Mouse (Mus musculus) limb, embryonic 10.5 days (tissue): ENCODE data around the gene Pde10a. TPM values are rescaled to one million over a fixed set of nuclear protein-coding genes. Genes with fewer than 3 reads are reported as not detected.
"Not testable (repeated sequence)": the region's sequence is repeated elsewhere in the genome, so short reads cannot be mapped to it uniquely, and the experiment has no call there.

ENCODE experiments used
- DNase-seq: peaks from one replicate; pipeline ENCODE4 v3.0.0-alpha.2; 2017; ENCODE audit warnings: low spot score
- H3K27ac ChIP-seq: fragments of 300-500 bp; sonication (generic); 2 replicates; pipeline ENCODE4 v1.5.1; 2016; ENCODE audit warnings: mild to moderate bottlenecking
- H3K27me3 ChIP-seq: fragments of 300-500 bp; sonication (generic); 2 replicates; pipeline ENCODE4 v1.6.1; 2016; ENCODE audit warnings: low read depth, mild to moderate bottlenecking; ENCODE audit not compliant: poor library complexity, severe bottlenecking
- H3K36me3 ChIP-seq: fragments of 300-500 bp; sonication (generic); 2 replicates; pipeline ENCODE4 v1.6.1; 2016; ENCODE audit warnings: mild to moderate bottlenecking, moderate library complexity
- H3K4me1 ChIP-seq: fragments of 300-500 bp; sonication (generic); 2 replicates; pipeline ENCODE4 v1.6.1; 2016
- H3K4me3 ChIP-seq: fragments of 300-500 bp; sonication (generic); 2 replicates; pipeline ENCODE4 v1.5.1; 2016; ENCODE audit warnings: mild to moderate bottlenecking, moderate library complexity
- H3K9me3 ChIP-seq: fragments of 300-500 bp; sonication (generic); replicated peaks from 2 replicates; pipeline ENCODE4 v1.6.1; 2016; ENCODE audit warnings: mild to moderate bottlenecking
- WGBS: fragments of 180-500 bp; shearing (Covaris S2); methylation state at CpG from one replicate; pipeline ENCODE4 v1.1.7; 2016; 5-methylcytosine and 5-hydroxymethylcytosine counted together
- polyA plus RNA-seq: library from polyadenylated mRNA; unstranded; fragments of >200 nt; fragmentation: Nextera tagmentation; extraction: Ambion mirVana; gene quantifications from 2 replicates; pipeline ENCODE4 v1.2.1, GENCODE M21; 2016

Pde10a gene
- polyA plus RNA-seq, 1 experiment from 2014 or later, result 1.6 TPM

DNA sequence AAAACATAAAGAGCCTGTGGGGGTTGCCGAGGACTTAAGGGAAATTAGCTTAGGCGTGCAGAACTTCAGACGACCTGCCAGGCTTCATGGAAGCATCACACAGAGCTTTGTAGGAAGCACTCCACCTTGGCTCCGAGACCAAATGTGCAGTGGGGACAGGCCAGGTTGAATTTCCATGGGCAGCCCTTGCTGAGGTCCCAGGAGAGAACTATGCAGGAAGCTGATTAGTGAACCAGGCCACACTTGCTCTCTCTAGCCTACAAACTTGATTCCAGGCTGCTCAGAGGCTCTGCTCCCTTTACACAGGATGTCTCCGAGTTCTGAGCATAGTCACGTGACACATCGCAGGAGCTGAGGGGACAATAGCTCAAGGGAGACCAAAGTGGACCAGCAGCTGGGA lies 175.9 kb downstream of the Pde10a start:
- no peaks in the 10 kb centered on the region for H3K27me3 ChIP-seq

DNA sequence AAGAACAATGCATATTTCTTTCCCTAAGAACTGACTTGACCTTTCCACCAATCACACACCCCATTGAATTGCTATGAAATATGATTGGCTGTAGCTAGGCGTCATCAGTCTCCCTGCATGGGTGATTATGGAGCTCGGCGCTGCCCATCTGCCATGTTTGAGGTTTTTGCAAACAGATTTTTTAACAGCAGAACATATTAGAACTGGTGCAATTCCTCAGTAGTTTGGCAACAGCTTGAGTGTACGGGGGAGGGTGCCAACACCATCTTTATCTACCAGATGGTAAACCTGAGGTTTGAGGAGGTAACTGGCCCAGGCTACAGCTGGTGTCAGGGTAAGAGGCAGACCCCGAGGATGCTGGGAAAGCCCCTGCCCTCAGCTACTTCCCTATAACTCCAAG lies 177.3 kb downstream of the Pde10a start:
- DNase-seq, result no peak
- 92% methylated on average over 5 of the region's 5 CpGs for WGBS
- H3K27me3 ChIP-seq, result no peaks in the 10 kb centered on the region

More for the DNA sequence above, 175.9 kb downstream of the Pde10a start:
- Histone ChIP-seq H3K9me3 (no peaks in the 10 kb centered on the region), H3K4me1 (peaks cover 5% of the 10 kb centered on the region; the same call in 1 of the 2 replicates), H3K4me3 (no peak overlapping the region), H3K36me3 (no peaks in the 10 kb centered on the region), H3K27ac (0 out of 2 replicates have a peak overlapping the region, but pooled peaks have one; percentile 36)
- no peak for DNase-seq
- 76% methylated on average over 7 of the region's 7 CpGs for WGBS

DNA sequence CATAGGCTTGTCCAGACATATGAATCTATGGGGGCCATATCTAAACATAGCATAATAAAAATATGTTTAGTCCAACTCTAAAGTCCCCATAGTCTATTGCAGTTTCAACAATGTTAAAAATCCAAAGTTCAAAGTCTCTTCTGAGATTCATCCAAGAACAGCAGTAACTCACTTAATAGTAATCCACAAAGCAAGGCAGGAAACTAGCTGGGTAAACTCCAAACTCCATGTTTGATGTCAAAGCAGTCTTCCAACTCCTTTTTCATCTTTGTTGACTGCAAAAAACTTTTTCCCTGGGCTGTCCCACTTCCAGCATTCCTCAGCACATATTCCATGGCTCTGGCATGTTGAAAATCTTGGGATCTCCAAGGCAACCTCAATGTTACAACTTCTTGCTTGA lies 182.8 kb downstream of the Pde10a start:
- no peak overlapping the region for H3K4me3 ChIP-seq
- H3K4me1 ChIP-seq, result peaks cover 10% of the 10 kb centered on the region
- DNase-seq, result no peak
- H3K36me3 ChIP-seq, result no peaks in the 10 kb centered on the region
- no peak overlapping the region for H3K27ac ChIP-seq
- H3K27me3 ChIP-seq, result no peaks in the 10 kb centered on the region
- H3K9me3 ChIP-seq, result no peaks in the 10 kb centered on the region

More for the DNA sequence above, 177.3 kb downstream of the Pde10a start:
- Histone ChIP-seq H3K4me3 (no peak overlapping the region), H3K36me3 (no peaks in the 10 kb centered on the region), H3K9me3 (no peaks in the 10 kb centered on the region), H3K4me1 (peaks cover 5% of the 10 kb centered on the region; the same call in 1 of the 2 replicates), H3K27ac (no peak overlapping the region)

DNA sequence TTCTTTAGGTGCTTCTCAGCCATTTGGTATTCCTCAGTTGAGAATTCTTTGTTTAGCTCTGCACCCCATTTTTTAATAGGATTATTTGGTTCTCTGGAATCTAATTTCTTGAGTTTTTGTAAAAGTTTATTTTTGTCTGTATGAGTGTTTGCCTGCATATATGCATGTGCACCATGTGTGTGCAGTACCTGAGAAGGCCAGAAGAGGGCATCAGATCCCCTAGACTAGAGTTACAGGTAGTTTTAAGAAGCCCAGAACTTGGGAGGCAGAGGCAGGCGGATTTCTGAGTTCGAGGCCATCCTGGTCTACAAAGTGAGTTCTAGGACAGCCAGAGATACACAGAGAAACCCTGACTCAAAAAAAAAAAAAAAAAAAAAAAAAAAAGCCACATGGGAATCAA lies 187.6 kb downstream of the Pde10a start:
- not testable (repeated sequence) for H3K9me3 ChIP-seq, H3K36me3 ChIP-seq, DNase-seq, H3K27ac ChIP-seq, H3K4me1 ChIP-seq, H3K4me3 ChIP-seq, H3K27me3 ChIP-seq
- 96% methylated on average over 2 of the region's 2 CpGs for WGBS

DNA sequence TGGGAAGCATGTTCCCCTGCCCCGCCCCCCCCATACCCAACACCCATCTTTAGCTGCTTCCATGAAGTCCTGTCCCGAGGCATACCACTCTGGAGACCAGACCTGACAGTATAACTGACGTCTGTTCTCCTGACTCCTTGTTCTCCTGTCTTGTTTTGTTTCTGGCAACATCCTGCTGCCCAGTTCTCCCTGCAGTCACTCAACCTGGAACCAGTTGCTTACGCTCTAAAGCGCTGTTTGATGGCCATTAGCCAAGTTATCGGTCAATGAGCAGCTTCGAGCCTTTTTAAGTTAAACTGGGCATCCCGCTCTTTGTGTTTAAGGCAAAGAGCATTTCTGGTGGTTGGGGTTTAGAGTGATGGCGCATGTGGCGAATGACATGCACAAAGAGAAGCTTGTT lies 195.8 kb downstream of the Pde10a start:
- Histone ChIP-seq H3K4me3 (no peak overlapping the region), H3K27me3 (no peaks in the 10 kb centered on the region), H3K36me3 (no peaks in the 10 kb centered on the region), H3K4me1 (peaks cover 10% of the 10 kb centered on the region), H3K9me3 (no peaks in the 10 kb centered on the region), H3K27ac (0 out of 2 replicates have a peak overlapping the region, but pooled peaks have one; percentile 19)
- 79% methylated on average over 10 of the region's 10 CpGs for WGBS
- DNase-seq, result no peak

DNA sequence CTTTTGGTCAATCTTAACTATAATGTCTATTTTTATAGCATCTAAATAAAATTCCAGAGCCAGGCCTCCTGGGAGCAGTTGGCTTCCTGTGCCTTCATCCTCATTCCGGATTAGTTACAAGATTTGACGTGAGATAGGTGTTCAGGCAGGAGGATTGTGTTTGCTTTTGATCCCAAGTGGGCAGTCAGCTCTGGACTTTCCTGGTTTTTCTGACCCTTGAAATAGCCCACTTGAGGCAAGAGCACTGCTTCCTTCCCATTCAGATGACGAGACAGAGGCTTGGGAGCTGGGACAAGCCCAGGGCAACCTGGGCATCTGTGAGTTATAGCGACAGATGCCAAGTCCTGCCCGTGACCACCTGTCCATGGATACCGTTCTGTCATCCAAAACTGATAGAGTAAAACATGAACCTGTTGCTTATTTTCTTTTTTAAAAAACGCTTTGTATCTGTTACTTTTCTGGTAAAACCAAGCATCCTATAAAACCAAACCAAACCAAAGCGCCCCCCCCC lies 199.3 kb downstream of the Pde10a start:
- no peak overlapping the region for H3K4me3 ChIP-seq
- no peak overlapping the region for H3K27ac ChIP-seq
- H3K4me1 ChIP-seq, result peaks cover 10% of the 10 kb centered on the region
- 88% methylated on average over 8 of the region's 8 CpGs for WGBS
- H3K36me3 ChIP-seq, result no peaks in the 10 kb centered on the region
- no peaks in the 10 kb centered on the region for H3K9me3 ChIP-seq
- no peak for DNase-seq
- no peaks in the 10 kb centered on the region for H3K27me3 ChIP-seq

DNA sequence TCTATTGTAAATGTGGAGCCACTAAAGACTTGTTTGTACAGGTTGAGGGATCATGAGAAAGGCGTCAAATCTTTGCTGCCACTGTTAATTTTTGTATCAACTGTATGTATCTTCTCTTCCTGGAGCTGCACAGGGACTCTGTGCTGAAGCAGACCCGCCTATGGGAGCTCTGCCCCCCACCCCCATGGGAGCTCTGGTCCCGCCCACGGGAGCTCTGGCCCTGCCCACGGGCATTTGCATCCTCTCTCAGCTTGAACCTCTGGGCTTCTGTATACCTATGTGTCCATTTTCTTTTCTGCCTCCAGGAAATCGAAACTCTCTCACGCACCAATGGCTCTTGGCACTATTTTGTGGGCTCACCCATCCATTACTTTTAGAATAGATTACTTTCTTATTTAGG lies 203.5 kb downstream of the Pde10a start:
- 48% methylated on average over 7 of the region's 7 CpGs for WGBS
- DNase-seq, result no peak
- Histone ChIP-seq H3K9me3 (no peaks in the 10 kb centered on the region), H3K36me3 (no peaks in the 10 kb centered on the region), H3K4me1 (no peaks in the 10 kb centered on the region), H3K27ac (no peak overlapping the region), H3K27me3 (no peaks in the 10 kb centered on the region), H3K4me3 (no peak overlapping the region)

DNA sequence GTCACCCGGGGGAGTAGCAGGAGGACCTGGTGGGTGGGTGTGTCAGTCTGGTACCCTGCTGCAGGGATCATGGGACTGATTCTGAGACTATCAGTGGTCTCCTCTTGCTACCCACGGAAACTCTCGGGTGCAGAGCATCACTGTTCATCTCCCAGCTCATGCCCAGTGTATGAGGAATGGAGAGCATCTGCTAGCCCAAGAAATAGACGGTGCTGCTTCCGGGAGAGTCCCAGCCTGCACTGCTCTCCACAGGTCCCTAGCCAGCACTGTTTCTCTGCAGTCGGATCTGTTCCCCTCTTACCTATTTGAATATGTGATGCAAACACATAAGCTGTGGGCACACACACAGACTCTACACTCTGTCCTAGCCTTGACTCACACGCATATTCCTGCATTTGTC lies 204.6 kb downstream of the Pde10a start:
- H3K4me3 ChIP-seq, result no peak overlapping the region
- WGBS, result 86% methylated on average over 7 of the region's 7 CpGs
- no peaks in the 10 kb centered on the region for H3K4me1 ChIP-seq
- H3K36me3 ChIP-seq, result no peaks in the 10 kb centered on the region
- H3K27me3 ChIP-seq, result no peaks in the 10 kb centered on the region
- H3K9me3 ChIP-seq, result no peaks in the 10 kb centered on the region
- no peak for DNase-seq
- no peak overlapping the region for H3K27ac ChIP-seq

DNA sequence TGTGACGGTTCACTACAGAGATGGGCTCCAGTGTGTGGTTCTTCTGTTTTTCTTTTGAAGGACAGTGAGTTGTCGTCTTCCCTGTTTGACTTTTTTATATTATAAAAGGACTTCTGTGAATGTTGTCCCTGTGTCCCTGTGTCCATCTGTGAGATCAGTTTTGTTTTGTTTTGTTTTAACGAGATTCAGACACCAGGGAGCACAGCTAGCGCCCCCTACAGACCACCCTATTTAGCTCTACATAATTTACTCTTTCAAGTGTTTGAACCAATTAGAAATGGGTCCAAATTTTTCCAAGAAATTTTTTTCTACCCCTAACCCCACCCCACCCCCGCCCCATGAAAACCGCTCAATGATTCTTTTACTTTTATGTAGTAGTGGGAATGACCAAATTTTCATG lies 205.9 kb downstream of the Pde10a start:
- WGBS, result 67% methylated on average over 6 of the region's 6 CpGs
- no peak for DNase-seq
- Histone ChIP-seq H3K4me1 (no peaks in the 10 kb centered on the region), H3K27me3 (no peaks in the 10 kb centered on the region), H3K36me3 (no peaks in the 10 kb centered on the region), H3K9me3 (no peaks in the 10 kb centered on the region), H3K4me3 (no peak overlapping the region), H3K27ac (no peak overlapping the region)

DNA sequence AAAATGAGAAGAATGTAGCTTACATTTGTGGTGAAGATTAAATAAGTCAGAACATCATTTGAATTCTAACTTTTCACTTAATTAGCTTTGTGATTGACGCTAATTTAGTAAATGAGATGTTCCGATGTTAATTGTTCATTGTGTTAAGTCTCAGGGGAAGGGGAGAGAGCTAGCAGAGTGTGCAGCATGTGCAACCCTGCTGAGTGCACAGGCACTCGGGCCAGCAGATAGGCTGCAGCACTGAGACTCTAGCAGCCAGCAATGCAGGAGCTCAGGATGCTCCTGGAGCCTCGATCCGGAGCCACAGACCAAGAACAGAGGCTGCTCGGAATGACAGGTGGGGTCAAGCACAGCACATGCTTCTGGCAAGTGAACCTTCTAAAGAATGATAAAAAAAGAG lies 211.1 kb downstream of the Pde10a start:
- Histone ChIP-seq H3K9me3 (no peaks in the 10 kb centered on the region), H3K27ac (no peak overlapping the region), H3K36me3 (no peaks in the 10 kb centered on the region), H3K27me3 (no peaks in the 10 kb centered on the region), H3K4me3 (no peak overlapping the region), H3K4me1 (no peaks in the 10 kb centered on the region)
- DNase-seq, result no peak
- WGBS, result 83% methylated on average over 6 of the region's 6 CpGs

DNA sequence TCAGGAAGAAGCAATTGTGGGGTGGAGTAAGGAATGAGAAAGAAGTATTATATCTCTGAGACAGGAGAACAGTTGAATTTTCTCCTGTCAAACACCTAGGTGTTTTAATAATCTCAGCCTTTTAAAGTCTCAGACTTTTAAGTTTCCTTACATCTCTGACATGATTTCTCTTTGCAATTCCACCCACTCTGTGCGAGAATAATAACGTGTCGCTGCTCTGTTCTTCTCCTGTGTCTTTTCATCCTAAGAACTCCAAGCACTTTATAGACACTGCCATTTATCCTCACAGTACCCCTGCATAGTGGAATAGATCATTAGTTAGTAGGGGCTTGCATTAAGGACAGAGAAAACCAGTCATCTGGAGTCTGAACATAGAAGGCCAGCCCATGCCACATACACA lies 217.6 kb downstream of the Pde10a start:
- Histone ChIP-seq H3K4me3 (no peak overlapping the region), H3K27me3 (no peaks in the 10 kb centered on the region), H3K9me3 (no peaks in the 10 kb centered on the region), H3K4me1 (no peaks in the 10 kb centered on the region), H3K36me3 (no peaks in the 10 kb centered on the region), H3K27ac (no peak overlapping the region)
- 93% methylated on average over 3 of the region's 3 CpGs for WGBS
- no peak for DNase-seq

DNA sequence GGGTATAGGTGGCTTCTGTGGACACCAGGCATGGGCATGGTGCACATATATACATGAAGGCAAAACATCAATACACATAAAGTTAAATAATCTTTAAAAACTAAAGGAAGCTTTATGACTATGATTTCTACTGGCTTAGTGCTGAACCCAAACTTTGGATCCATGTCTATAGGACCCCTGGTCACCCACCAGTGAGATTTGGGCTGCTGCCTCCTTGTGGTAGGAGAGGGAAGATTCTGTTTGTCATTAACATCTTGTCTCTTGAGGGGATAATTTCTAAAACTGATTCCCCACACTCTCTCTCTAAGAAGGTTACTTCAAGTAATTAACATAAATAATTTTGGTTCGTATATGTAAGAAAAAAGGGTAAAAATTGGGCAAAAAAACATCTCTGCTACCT lies 220.2 kb downstream of the Pde10a start:
- Histone ChIP-seq H3K27me3 (no peaks in the 10 kb centered on the region), H3K4me3 (no peak overlapping the region), H3K27ac (no peak overlapping the region), H3K9me3 (no peaks in the 10 kb centered on the region), H3K36me3 (no peaks in the 10 kb centered on the region), H3K4me1 (no peaks in the 10 kb centered on the region)
- WGBS, result 67% methylated on average over 1 of the region's 1 CpGs
- no peak for DNase-seq

DNA sequence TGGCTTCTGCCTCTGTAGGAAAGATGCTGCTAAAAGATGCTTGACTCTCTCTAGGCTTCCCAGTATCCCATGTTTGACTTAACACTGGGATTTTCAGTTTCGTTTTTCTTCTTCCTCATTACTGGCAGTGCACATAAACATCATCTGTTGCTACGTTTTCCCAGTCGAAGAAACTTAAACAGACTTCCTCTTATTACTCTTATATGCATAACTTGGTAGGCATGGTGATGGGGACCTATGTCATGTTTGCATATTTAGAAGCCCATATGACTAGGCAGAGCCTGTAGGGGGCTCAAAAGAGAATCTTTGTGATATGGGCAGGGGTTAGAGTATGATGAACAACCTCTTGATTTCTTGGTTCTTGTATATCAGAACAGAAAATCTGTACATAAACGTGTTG lies 224.3 kb downstream of the Pde10a start:
- no peaks in the 10 kb centered on the region for H3K9me3 ChIP-seq
- no peak for DNase-seq
- no peaks in the 10 kb centered on the region for H3K27me3 ChIP-seq
- H3K27ac ChIP-seq, result no peak overlapping the region
- no peak overlapping the region for H3K4me3 ChIP-seq
- no peaks in the 10 kb centered on the region for H3K36me3 ChIP-seq
- H3K4me1 ChIP-seq, result no peaks in the 10 kb centered on the region
- WGBS, result 89% methylated on average over 4 of the region's 4 CpGs

DNA sequence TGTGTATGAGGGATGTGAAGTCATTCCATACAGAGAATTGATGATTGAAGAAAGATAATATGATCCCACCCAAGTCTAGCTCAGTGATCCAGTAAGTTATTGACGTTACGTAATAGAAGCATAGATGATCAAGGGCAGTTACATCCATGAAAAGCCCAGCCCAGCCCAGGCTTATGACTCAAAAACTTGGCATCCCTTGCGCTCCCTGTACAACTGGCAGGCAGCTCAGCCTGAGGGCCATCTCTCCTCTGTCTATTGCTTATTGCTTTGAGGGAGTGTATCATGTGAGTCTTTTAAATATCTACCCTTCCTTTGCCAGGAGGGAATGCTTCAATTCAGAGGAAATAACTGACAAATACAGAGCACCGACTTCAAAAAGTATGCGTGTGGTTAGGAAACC lies 232.4 kb downstream of the Pde10a start:
- DNase-seq, result no peak
- no peaks in the 10 kb centered on the region for H3K27me3 ChIP-seq
- H3K36me3 ChIP-seq, result no peaks in the 10 kb centered on the region
- WGBS, result 95% methylated on average over 5 of the region's 5 CpGs
- no peak overlapping the region for H3K27ac ChIP-seq
- no peaks in the 10 kb centered on the region for H3K4me1 ChIP-seq
- no peak overlapping the region for H3K4me3 ChIP-seq
- no peaks in the 10 kb centered on the region for H3K9me3 ChIP-seq
